Mouse (Mus musculus) neural tube, embryonic 14.5 days (tissue): ENCODE data around the gene Uvssa. TPM values are rescaled to one million over a fixed set of nuclear protein-coding genes. Genes with fewer than 3 reads are reported as not detected.

Experiments used
- ATAC-seq: fragments of 200-750 bp; cut with Nextera tagmentation; 2 replicates; pipeline ENCODE4 v1.8.0; 2017; ENCODE audit warnings: low read depth, mild to moderate bottlenecking, moderate TSS enrichment, moderate library complexity
- H3K27ac ChIP-seq: fragments of 300-500 bp; sonication (generic); 2 replicates; pipeline ENCODE4 v1.5.1; 2014; ENCODE audit warnings: low read depth, mild to moderate bottlenecking, control low read depth, low read length, moderate library complexity, mixed read lengths
- H3K27me3 ChIP-seq: fragments of 300-500 bp; sonication (generic); 2 replicates; pipeline ENCODE4 v1.6.1; 2014; ENCODE audit warnings: low read length; ENCODE audit not compliant: control insufficient read depth, insufficient read depth
- H3K36me3 ChIP-seq: fragments of 300-500 bp; sonication (generic); 2 replicates; pipeline ENCODE4 v1.6.1; 2014; ENCODE audit warnings: low read length, mixed read lengths; ENCODE audit not compliant: control insufficient read depth, insufficient read depth
- H3K4me1 ChIP-seq: fragments of 300-500 bp; sonication (generic); 2 replicates; pipeline ENCODE4 v1.6.1; 2014; ENCODE audit warnings: low read length; ENCODE audit not compliant: control insufficient read depth, insufficient read depth
- H3K4me2 ChIP-seq: fragments of 300-500 bp; sonication (generic); 2 replicates; pipeline ENCODE4 v1.6.1; 2014; ENCODE audit warnings: mild to moderate bottlenecking, low read depth, low read length, control low read depth
- H3K4me3 ChIP-seq: fragments of 300-500 bp; sonication (generic); 2 replicates; pipeline ENCODE4 v1.5.1; 2014; ENCODE audit warnings: low read depth, low read length, control low read depth, mixed read lengths
- H3K9ac ChIP-seq: fragments of 300-500 bp; sonication (generic); replicated peaks from 2 replicates; pipeline ENCODE4 v1.6.1; 2014; ENCODE audit warnings: low read depth, mild to moderate bottlenecking, control low read depth, low read length, mixed read lengths
- H3K9me3 ChIP-seq: fragments of 300-500 bp; sonication (generic); 2 replicates; pipeline ENCODE4 v1.6.1; 2016; ENCODE audit warnings: low read length; ENCODE audit not compliant: control insufficient read depth
- WGBS: fragments of 180-500 bp; shearing (Covaris S2); extraction: QIAGEN DNeasy Blood & Tissue Kit; methylation state at CpG from one replicate; pipeline ENCODE4 v1.1.7; 2014; 5-methylcytosine and 5-hydroxymethylcytosine counted together
- polyA plus RNA-seq: library from polyadenylated mRNA; unstranded; fragments of >200 nt; fragmentation: Nextera tagmentation; extraction: Ambion mirVana; gene quantifications from 2 replicates; pipeline ENCODE4 v1.2.1, GENCODE M21; 2014

Uvssa gene
- polyA plus RNA-seq, 1 experiment from 2014 or later: 9.0 TPM

GRCm38 (mm10) chr5:33343571-33343970 is 34.8 kb upstream of the Uvssa start:
- no peak for ATAC-seq
- Histone ChIP-seq H3K4me2 (no peak overlapping the region), H3K9ac (no peak overlapping the region), H3K9me3 (no peaks in the 10 kb centered on the region), H3K4me1 (peaks cover 4% of the 10 kb centered on the region; the same call in 1 of the 2 replicates), H3K4me3 (no peak overlapping the region), H3K27me3 (no peaks in the 10 kb centered on the region), H3K27ac (no peak overlapping the region), H3K36me3 (no peaks in the 10 kb centered on the region)

GRCm38 (mm10) chr5:33344070-33344469 is 34.3 kb upstream of the Uvssa start:
- Histone ChIP-seq H3K4me3 (no peak overlapping the region), H3K4me2 (no peak overlapping the region), H3K36me3 (no peaks in the 10 kb centered on the region), H3K27ac (no peak overlapping the region), H3K9me3 (no peaks in the 10 kb centered on the region), H3K9ac (no peak overlapping the region), H3K27me3 (no peaks in the 10 kb centered on the region), H3K4me1 (peaks cover 4% of the 10 kb centered on the region; the same call in 1 of the 2 replicates)
- no peak for ATAC-seq
- 98% methylated on average over 3 of the region's 3 CpGs for WGBS

DNA sequence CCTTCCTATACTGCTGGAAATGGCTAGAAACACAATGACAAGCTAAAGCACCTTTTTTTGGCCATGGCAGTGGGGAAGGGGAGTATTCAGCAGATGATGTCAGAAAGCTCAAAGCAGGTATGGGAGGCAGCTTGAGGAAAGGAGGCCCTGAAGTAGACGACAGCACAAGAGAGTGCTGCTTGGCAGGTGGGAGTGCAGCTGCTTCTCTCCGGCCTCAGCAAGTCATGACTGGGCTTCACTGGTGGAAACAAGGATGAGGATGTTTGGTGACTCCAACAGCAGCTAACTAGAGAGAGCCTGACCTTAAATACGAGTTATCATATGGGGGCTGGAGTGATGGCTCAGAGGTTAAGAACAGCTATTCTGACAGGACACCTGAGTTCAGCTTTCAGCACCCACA is 30.7 kb upstream of the Uvssa start:
- Histone ChIP-seq H3K27me3 (no peaks in the 10 kb centered on the region), H3K36me3 (no peaks in the 10 kb centered on the region), H3K4me1 (no peaks in the 10 kb centered on the region), H3K9ac (no peak overlapping the region), H3K27ac (no peak overlapping the region), H3K9me3 (no peaks in the 10 kb centered on the region), H3K4me2 (no peak overlapping the region), H3K4me3 (no peak overlapping the region)
- WGBS: 73% methylated on average over 3 of the region's 3 CpGs
- no peak for ATAC-seq

GRCm38 (mm10) chr5:33349205-33349604 is 29.1 kb upstream of the Uvssa start:
- Histone ChIP-seq H3K27ac (no peak overlapping the region), H3K4me1 (no peaks in the 10 kb centered on the region), H3K9me3 (no peaks in the 10 kb centered on the region), H3K9ac (no peak overlapping the region), H3K36me3 (no peaks in the 10 kb centered on the region), H3K4me3 (no peak overlapping the region), H3K4me2 (no peak overlapping the region), H3K27me3 (no peaks in the 10 kb centered on the region)
- 97% methylated on average over 5 of the region's 5 CpGs for WGBS
- no peak for ATAC-seq

DNA sequence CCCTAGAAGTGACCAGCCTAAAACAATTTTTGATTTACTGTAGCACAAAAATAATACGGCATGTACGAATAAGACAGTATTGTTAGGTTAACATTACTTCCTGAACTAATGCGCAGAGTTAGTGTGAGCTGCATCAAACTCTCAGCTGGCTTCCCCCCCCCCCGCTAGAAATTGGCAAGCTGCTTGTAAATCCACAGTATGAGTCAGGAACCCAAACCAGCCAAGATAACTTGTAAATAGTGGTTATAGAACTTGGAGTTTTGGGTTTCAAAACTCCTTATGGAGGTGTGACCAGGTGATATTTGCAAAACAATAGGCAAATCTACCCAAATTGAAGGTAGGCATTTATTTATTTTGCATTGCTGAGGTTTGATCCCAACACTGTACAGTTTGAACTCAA is 28.6 kb upstream of the Uvssa start:
- Histone ChIP-seq H3K27ac (no peak overlapping the region), H3K36me3 (no peaks in the 10 kb centered on the region), H3K4me3 (no peak overlapping the region), H3K9me3 (no peaks in the 10 kb centered on the region), H3K9ac (no peak overlapping the region), H3K27me3 (no peaks in the 10 kb centered on the region), H3K4me2 (no peak overlapping the region), H3K4me1 (no peaks in the 10 kb centered on the region)
- 77% methylated on average over 4 of the region's 4 CpGs for WGBS
- ATAC-seq: no peak

DNA sequence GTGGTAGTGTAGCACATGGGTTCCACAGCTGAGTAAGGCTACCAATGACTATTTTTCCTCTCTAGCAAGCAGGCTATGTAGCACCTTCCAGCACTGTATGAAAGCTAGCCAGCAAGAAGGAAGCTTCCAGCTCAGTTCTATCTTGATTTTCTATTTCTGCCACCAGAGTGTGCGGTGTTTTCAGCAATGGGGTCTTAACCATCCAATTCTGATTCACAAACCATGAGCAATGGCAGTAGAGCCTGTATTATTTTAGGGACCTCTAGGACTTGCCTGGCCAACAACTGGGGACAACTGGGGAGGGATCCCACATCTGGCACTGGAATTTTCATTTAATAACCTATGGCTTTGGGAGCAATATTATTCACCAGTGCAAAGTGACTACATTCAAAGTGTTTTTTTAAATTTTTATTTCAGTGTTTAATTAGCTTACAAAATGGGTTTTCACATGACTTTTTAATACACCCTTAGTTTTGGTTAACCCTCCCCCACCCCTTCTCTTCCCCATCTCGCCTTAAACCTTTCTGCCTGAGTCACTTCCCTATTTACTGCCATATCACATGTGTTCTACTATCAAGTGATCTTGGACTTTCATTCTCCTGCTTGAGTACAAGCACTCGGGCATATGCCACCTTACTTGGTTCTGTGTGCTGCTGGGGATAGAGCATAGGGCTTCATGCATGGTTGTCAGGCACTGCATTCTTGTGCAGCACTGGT is 26.6 kb upstream of the Uvssa start:
- Histone ChIP-seq H3K9ac (no peak overlapping the region), H3K4me1 (no peaks in the 10 kb centered on the region), H3K4me3 (no peak overlapping the region), H3K27ac (no peak overlapping the region), H3K4me2 (no peak overlapping the region), H3K9me3 (no peaks in the 10 kb centered on the region), H3K36me3 (no peaks in the 10 kb centered on the region), H3K27me3 (no peaks in the 10 kb centered on the region)
- 91% methylated on average over 3 of the region's 3 CpGs for WGBS
- no peak for ATAC-seq

GRCm38 (mm10) chr5:33352273-33352645 is 26.1 kb upstream of the Uvssa start:
- Histone ChIP-seq H3K27me3 (no peaks in the 10 kb centered on the region), H3K4me3 (no peak overlapping the region), H3K9me3 (no peaks in the 10 kb centered on the region), H3K9ac (no peak overlapping the region), H3K4me2 (no peak overlapping the region), H3K4me1 (no peaks in the 10 kb centered on the region), H3K36me3 (no peaks in the 10 kb centered on the region), H3K27ac (no peak overlapping the region)
- no peak for ATAC-seq
- WGBS: 86% methylated on average over 8 of the region's 8 CpGs

GRCm38 (mm10) chr5:33353011-33353410 is 25.3 kb upstream of the Uvssa start:
- 89% methylated on average over 3 of the region's 3 CpGs for WGBS
- no peak for ATAC-seq
- H3K27ac ChIP-seq: no peak overlapping the region

DNA sequence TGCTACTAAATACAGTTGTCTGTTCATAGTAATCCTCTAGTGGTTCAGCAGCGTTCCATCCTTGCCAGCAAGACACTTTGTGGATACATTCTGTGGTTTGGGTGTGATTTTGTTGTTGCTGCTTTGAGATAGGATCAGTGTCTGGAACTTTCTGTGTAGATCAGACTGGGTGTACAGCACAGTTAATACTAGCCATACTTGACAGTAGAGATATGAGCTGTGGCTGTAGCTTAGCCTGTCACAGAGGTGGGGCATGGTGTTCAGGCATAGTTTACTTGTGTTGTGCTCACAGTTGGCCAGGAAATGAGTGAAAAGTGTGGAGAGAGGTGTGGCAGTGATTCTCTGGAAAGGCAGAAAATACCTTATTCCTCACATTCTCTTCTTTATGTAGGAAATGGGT is 20.9 kb upstream of the Uvssa start:
- WGBS: 93% methylated on average over 1 of the region's 1 CpGs
- no peak for ATAC-seq
- Histone ChIP-seq H3K4me1 (no peaks in the 10 kb centered on the region), H3K4me3 (no peak overlapping the region), H3K27ac (no peak overlapping the region), H3K36me3 (peaks cover 24% of the 10 kb centered on the region), H3K9ac (no peak overlapping the region), H3K4me2 (no peak overlapping the region), H3K9me3 (no peaks in the 10 kb centered on the region), H3K27me3 (no peaks in the 10 kb centered on the region)

More at GRCm38 (mm10) chr5:33353011-33353410, 25.3 kb upstream of the Uvssa start:
- H3K4me3 ChIP-seq: no peak overlapping the region
- H3K4me2 ChIP-seq: no peak overlapping the region
- H3K27me3 ChIP-seq: no peaks in the 10 kb centered on the region
- H3K36me3 ChIP-seq: no peaks in the 10 kb centered on the region
- H3K9ac ChIP-seq: no peak overlapping the region
- no peaks in the 10 kb centered on the region for H3K4me1 ChIP-seq
- H3K9me3 ChIP-seq: no peaks in the 10 kb centered on the region
